Mouse (Mus musculus) heart, adult 18-20 months (tissue): ENCODE results near the gene Emilin2. TPM values are rescaled to one million over a fixed set of nuclear protein-coding genes. Genes with fewer than 3 reads are reported as not detected.

Experiments
- DNase-seq, 2 experiments: peaks; one replicate each; pipeline ENCODE4 v3.0.0; 2021 to 2022; ENCODE audit warnings: mixed read lengths in 1 of 2
- total RNA-seq, 2 experiments: library from RNA; stranded (reverse); gene quantifications; 2 replicates each; pipeline ENCODE4 v1.2.3; 2021

Gene Emilin2
- total RNA-seq, 2 experiments from 2014 or later, result 37.9 to 40.1 TPM

DNA sequence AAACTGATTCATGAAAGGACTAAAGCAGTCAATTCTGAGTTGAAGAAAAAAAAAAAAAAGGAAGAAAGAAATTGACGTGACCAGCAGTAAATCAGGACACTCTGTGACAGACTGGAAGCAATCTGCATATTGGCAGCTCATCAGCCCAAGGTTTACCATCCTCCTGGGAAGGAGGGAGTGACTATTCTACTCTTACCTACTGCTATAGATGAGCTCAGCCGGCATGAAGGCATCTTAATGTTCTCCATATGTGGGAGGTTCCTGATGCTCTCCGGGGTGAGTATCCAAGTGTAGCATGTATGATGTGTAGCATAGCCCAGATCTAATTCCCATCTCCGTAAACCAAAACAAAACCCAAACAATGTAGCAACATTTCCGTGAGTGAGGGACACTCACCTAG lies 10.4 kb downstream of the Emilin2 start:
- no peak for DNase-seq

DNA sequence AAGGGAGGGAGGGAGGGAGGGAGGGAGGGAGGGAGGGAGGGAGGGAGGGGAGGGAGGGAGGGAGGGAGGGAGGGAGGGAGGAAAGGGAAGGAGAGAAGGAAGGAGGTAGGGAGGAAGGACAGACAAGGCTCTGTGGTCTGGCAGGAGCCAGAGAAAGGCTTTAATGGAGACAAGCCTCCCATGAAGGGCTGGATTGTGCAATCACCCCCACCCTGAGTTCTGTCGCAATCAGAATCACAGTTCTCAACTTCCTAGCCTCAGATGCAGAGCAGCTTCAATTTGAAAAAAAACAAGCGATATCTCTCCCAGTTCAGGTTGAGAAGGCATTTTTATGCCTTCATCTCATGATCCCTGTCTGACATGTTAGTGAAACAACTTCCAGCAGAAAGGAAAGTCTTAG lies 11.4 kb downstream of the Emilin2 start:
- DNase-seq, result peak; percentile 80 to 88

DNA sequence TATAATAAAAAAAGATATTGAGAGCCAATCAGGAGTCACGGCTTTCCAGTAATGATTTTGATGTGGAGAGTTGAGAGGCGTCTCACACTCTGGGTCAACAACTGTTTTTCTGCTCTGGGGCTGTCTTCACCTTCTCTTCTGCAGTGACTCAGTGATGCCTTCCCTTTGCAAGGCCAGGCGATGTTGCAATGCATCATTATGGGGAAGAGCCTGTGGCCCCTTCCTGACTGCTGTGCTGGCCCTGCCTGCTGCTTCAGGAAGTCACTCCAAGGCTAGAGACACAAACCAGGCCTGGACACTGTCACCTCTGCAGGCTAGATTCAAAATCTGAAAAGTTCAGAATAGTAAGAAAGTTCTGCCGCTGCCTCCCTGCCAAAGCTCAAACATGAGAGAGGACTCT lies 11.9 kb downstream of the Emilin2 start:
- peak; percentile 60 to 78 for DNase-seq

DNA sequence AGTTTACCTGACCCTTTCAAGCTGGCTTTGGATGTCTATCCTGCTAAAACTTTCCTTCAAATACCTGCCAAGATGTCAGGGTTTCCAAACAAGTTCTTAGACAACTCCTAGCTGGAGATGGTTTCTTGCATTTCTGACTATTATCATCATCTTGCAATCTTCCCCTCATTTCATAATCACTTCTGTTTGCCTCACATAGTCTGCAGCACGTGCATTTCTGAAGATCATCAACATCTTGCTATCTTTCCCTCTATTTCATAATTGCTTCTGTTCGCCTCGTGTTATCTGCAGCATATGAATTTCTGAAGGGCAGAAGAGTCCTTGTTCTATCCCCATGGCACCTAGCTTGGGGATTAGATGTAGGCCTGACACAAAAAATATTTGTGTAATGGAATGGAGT lies 17.2 kb downstream of the Emilin2 start:
- no peak for DNase-seq

DNA sequence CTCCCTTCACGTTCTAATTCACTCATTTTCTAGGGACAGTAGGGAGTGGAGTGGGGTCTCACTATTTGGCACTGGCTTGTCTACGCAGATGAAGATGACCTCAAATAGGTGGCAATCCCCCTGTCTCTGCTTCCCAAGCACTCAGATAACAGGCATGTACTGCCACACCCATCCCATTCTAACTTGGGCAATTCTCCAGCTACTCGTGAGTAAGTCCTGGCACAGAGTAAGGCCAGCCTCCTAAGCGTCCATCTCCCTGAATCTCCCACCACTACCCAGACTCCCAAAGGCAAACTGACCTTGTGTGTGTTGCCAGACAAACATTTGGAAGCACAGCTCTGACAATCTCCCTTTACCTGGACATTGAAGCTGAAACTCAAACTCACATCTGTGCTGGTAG lies 18.9 kb downstream of the Emilin2 start:
- DNase-seq, result peak; percentile 41

DNA sequence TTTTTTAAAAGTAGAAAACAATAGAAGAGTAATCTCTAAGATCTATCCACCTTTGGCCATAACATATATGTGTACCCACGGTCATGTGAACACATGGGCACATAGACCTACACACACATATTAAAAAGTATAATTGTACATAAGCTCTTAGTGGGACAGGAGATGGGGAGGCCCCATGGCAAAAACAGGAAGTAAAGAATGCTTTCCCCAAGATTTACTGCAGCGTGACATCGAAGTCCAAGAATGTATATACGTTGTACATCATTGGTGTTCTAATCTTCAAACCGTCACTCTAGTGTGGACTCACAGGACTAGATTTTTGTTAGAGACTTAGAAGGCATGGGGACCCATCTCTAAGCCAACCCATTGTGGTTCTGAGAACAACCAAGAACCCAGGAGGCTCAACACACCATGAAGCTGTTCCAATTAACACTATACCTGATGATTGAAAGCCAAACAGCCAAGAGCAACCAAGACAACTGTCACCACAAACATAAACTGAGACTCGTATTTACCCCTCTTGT lies 19.8 kb downstream of the Emilin2 start:
- DNase-seq, result no peak

DNA sequence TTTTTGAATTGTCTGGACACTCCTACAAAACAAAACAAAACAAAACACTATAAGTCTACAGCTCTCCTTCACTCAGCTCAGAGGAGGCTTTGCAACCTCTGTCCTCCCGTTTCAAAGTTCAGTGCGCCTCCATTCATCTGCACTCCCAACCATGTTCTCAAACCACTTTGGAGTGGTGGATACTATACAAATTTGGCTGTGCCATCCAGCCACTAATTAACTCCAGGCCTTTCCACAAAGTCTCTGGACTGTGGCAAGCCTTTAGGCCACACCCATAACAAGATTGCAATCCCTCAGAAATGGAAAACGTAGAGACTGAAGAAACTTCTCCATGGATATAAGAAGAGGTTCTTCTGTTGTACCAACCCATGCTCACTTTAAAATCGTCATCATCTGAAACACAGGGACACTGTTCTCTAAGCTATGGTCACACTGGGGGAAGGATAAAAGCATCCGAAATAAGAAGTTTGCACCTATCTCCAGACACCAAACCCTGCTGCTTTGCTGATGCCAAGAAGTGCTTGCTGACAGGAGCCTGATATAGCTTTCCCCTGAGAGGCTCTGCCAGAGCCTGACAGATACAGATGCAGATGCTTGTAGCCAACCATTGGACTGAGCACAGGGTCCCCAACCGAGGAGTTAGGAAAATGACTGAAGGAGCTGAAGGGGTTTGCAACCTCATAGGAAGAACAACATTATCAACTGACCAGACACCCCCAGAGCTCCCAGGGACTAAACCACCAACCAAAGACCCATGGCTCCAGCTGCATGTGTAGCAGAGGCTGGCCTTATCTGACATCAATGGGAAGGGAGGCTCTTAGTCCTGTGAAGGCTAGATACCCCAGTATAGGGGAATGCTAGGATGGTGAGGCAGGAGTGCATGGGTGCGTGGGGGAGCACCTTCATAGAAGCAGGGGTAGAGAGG lies 21.0 kb downstream of the Emilin2 start:
- peak in 1 of 2 experiments; percentile 29 for DNase-seq

DNA sequence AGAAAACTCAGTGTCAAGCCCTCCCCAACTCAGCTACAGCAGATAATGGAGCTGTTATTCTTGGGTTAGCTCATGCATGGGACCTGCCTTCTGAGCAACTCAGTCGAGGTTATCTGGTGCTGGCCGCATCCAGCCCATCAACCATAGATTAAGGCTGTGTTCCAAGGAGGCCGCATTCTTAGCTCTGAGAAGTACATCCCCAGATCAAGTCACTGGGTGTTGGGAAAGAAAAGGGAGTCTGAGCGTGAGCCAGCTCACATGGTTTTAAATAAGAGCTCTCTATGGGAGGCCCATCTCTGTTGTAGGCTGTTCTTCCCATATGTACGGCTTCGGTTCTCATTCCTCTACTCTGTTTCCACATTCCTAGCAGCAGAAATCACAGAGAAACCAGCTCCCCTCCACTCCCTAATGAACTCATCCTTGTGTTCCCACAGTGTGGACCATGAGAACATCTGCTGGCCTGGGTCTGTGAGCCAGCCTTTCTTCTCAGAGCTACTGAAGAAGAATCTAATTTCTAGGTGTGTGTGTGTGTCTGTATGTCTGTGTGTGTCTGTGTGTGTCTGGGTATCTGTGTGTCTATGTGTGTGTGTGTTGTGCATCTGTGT lies 22.1 kb downstream of the Emilin2 start:
- DNase-seq, result no peak

DNA sequence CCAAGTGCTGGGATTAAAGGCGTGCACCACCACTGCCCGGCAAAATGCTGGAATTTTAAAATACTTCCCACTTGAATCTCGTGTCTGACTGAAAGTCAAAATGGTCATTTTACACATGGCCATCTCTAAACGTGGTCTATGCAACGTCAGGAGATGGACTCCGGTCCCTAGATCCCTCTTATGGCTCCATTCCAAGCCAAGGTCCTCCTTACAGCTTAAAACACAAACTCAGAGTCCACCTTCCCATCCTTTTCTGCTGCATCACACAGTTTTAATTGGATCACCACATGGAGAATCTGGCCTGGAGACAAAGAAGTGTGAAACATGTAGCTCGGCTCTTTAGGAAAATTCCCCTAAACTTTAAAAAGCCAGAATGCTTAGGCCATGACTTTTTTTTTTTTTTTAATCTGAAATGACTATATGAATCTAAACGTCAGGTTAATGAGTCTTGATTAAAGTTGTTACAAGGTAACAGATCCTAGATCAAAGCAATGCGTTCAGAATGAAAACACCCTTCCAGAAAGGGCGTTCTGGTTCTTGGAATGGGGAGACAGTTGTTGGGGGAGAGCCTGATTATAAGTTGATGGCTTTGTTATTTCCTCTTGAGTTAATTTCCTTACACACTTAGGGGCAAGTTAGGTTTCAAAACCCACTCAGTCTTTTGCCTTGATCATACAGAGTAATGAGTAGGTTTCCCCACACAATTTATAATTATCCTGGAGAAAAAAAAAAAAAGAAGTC lies 22.8 kb downstream of the Emilin2 start:
- DNase-seq, result no peak

DNA sequence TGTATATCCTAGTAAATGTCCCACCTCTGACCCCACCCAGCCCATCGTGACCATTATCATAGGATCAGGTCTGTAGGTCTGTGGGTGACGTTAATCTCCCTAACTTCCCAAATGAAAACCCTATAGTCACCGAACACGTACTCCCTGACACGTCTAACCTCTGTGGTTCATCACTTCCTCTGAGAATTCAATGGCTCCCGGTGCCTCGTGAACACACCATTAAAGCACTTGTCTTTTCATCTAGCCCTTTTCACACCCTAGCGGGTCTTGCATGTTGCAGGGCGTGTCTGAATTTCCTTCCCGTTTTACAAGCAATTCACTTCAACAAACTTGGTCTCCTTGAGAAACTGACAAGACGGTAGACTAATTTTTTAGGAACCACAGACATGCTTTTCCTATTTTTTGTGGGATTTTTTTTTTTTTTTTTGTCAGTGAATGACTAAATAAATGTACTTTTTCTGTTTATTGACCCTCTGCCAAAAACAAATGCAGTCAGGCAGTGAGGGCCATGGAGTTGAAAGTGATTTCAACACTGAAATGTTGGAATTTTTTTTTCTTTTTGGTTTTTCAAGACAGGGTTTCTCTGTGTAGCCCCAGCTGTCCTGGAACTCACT lies 23.5 kb downstream of the Emilin2 start:
- DNase-seq, result peak in 1 of 2 experiments; percentile 57

DNA sequence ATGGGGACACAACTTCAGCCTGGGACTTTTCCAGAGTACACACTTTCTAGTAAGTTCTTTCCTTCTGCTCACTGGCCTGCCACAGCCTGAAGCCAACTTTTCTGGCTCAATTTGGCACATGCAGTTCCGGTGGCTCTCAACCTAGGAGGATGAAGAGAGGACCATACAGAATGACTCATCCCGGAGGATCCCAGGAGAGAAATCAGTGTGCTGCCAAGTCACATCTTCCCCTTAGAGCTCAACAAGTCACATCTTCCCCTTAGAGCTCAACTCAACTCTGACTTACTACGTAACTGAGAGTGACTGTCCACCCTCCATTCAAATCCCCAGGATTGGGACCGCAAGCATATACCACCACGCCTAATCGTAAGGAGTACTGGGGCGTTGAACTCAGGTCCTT lies 24.2 kb downstream of the Emilin2 start:
- no peak for DNase-seq

DNA sequence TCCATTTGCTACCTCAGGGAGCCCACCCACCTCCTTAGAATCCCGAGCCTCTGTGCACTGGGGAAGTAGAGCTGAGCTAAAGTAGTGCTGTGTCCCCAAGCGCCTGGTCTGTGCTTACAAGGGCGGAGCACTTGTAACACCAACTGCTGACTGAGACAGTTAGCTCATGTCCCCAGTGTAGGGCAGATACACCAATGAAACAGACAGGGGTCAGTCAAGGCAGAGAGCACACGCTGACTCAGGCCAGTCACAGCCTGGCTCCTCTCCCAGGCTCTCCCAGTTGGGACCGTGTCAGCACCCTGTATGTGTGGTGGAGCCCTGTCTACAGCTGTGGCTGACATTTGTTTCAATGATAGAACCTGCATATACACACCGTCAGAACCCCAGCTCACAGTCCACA lies 25.8 kb downstream of the Emilin2 start:
- peak; percentile 83 to 87 for DNase-seq

DNA sequence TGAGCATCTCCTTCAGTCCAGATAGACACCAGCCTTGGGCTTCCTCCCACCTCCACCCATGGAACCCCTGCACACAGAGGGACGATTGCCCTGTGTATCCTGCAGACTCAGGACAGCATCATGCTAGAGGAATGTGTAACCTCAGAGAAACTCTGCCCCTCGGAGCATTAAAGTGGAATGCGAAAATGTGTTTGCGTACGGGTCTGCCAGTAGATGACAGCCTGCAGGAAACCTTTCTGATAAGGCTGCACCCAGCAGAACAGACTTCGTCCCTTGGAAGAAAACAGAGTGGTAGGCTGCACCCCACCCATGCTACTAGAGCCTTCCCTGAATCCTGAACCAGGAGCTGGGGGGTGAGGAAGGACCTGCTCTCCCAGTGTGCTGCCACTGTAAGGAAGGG lies 26.9 kb downstream of the Emilin2 start:
- DNase-seq, result peak in 1 of 2 experiments; percentile 43

DNA sequence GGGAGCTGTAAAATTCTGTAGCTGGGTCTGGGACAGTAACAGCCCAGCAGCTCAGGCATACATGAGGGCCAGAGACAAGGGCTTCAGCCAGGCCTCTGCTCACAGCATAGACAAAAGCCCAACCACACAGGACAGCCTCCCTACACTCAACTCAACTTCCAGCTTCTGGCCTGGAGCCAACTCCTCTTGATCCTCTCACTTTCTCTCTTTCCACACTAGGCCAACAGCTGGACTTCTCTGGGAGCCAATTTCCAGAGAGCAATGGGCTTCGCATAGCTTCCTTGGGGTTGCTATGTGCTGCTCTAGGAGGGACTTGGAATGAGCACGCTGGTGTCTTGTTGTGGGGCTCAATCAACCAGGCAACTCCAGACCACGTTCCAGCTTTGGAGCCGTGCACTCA lies 28.5 kb downstream of the Emilin2 start:
- peak; percentile 75 to 82 for DNase-seq

DNA sequence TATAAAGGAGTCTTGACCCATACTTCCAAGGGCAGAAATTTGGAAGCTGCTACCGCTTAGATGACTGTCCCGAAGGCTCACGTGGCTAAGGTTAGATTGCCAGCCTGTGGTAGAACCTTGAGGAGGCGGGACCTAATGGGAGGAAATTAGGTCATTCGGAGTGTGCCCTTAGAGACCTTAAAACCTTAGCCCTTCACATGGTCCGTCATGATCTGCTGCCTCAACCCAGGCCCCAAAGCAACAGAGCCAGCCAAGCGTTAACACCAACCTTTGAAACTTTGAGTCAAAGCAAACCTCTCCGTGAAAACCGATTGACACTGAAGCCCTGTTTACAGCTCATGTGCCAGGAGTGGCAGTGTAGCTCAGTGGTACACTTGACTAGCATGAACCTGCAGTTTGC lies 29.1 kb downstream of the Emilin2 start:
- DNase-seq, result no peak

DNA sequence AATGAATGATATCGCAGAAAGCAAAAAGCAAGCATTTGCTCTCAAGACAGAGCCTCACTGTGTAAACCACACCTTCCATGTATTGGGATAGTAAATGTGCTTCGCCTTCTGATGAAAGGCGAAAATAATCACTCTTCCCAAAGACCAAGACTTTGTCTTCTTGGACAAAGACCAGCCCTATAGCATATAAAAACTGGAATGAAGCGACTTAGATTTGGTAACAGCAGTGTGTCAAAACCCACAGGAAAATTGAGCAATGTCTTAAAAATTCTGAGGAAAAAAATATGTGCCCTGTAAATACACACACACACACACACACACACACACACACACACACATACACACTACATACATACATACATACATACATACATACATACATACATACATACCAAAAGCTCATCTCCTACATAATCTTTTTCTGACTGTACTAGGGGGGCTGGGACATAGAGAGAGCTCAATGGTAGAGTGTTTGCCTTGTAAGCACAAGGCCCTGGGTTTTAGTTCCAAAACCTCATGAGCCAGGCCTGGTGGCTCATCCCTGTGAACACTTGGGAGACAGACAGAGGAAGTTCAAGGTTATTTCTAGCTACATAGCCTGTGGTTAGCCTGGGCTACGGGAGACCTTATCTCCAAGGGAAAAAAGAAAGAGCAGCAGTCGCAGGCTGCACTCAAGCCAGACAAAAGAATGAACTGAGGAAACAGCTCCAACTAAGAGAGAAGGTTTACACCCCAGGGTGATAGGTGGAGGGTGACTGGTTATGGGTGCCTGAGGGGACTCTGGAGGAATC lies 33.9 kb downstream of the Emilin2 start:
- no peak for DNase-seq

DNA sequence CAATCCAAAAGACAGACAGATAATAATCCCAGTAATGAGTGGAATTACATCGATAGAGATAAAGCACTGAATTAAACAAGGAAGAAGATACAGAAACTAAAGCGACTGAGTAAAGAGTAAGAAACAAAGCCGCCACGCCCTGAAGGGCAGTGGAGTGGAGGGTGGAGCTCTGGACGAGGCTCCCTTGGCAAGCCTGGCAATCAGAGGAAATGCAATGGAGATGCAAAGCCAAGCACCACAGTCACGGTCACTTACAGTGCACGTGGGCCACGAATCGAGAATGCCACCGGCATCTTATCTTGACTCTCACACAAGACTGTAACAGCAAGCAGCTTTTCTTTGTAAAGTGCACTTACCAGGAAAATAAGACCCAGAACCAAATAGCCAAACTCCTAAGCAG lies 35.0 kb downstream of the Emilin2 start:
- DNase-seq, result peak; percentile 45 to 54

DNA sequence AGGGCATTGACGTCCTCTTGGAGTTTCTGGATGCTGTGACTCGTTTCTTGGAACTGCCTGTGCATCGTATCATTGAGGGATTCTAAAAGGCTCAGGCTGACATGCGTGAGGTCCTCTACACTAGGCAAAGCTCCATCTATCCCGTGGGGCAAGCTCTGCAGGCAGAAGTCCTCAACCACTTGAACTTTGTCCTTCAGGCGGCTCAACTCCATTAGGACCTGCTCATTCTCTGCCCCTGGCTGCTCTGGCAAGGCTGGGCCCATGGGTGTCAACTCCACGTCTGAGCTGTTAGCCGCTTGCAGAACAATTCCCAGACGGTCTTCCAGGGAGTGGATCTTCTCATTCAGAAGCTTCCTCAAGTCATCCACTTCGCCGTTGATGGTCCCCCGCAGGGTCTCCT lies 37.9 kb downstream of the Emilin2 start:
- no peak for DNase-seq

DNA sequence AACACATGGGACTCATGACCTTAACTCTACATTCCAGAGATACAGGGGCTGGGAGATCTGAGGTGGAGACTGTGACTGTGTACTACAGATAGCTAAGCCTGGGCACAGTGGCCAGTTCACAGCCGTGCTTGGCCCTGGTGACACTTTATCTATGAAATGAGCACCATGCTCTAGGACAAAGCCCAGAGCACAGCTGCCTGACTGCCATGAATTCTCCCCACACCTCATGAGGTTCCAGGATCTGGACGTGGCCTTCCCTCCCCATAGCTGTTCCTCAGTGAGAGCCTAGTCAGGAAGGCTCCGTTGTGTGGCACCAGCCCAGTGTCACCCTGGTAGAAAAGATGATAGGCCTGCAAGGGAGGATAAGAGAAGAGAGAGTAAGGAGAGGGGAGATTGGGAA lies 43.2 kb downstream of the Emilin2 start:
- DNase-seq, result peak; percentile 59 to 82

DNA sequence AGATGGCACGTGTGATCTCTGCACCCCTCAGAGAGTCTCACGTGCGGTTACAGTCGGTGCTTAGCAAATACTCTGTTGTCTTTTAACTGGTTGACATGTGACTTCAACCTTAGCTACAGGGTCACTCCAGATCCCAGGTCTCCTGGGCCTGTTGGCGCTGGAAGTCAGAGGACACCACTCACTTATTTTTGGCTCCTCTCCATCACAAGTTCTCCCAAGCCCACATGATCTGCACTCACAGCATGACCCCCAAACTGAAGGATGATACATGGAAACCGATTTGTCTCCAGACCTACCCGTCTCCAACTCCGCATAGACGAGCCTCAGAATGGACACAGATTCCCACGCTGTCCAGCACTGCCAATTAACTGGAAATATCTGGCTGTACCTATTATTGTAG lies 43.6 kb downstream of the Emilin2 start:
- DNase-seq, result peak in 1 of 2 experiments; percentile 42

DNA sequence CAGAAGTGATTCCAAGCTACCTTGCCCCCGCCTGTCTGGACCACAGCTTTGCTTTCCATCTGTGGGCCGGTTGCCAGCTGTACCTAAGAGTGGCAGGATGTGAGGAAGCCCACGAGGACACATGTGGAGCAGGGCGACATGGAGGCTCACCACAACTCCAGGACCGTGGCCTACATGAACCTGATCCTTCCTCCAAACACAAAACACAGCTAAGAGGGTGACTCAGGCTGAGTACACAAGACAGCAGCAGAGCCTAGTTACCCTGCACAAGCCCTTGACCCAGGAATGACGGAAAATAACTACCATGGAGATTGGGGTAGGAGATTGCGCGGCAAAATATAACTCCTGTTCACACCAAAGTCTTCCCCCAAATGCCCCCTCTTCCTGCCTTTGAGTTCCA lies 44.4 kb downstream of the Emilin2 start:
- DNase-seq, result no peak
